Mouse (Mus musculus) neural tube, embryonic 13.5 days (tissue): ENCODE data around the gene Plekha8. TPM values are rescaled to one million over a fixed set of nuclear protein-coding genes. Genes with fewer than 3 reads are reported as not detected.

Experiments
- ATAC-seq: fragments of 200-750 bp; cut with Nextera tagmentation; 2 replicates; pipeline ENCODE4 v1.8.0; 2017; ENCODE audit warnings: low read depth, mild to moderate bottlenecking, moderate TSS enrichment, moderate library complexity
- H3K27ac ChIP-seq: fragments of 300-500 bp; sonication (generic); replicated peaks from 2 replicates; pipeline ENCODE4 v1.5.1; 2015; ENCODE audit warnings: moderate library complexity, mild to moderate bottlenecking, inconsistent platforms
- H3K27me3 ChIP-seq: fragments of 300-500 bp; sonication (generic); 2 replicates; pipeline ENCODE4 v1.6.1; 2015; ENCODE audit warnings: mild to moderate bottlenecking, inconsistent platforms
- H3K36me3 ChIP-seq: fragments of 300-500 bp; sonication (generic); 2 replicates; pipeline ENCODE4 v1.6.1; 2015; ENCODE audit warnings: mild to moderate bottlenecking, inconsistent platforms
- H3K4me1 ChIP-seq: fragments of 300-500 bp; sonication (generic); replicated peaks from 2 replicates; pipeline ENCODE4 v1.6.1; 2015; ENCODE audit warnings: inconsistent platforms
- H3K4me2 ChIP-seq: fragments of 300-500 bp; sonication (generic); 2 replicates; pipeline ENCODE4 v1.6.1; 2015; ENCODE audit warnings: inconsistent platforms, mild to moderate bottlenecking, moderate library complexity
- H3K4me3 ChIP-seq: fragments of 300-500 bp; sonication (generic); 2 replicates; pipeline ENCODE4 v1.5.1; 2015; ENCODE audit warnings: mild to moderate bottlenecking, inconsistent platforms
- H3K9ac ChIP-seq: fragments of 300-500 bp; sonication (generic); 2 replicates; pipeline ENCODE4 v1.6.1; 2015; ENCODE audit warnings: moderate library complexity, mild to moderate bottlenecking, inconsistent platforms
- H3K9me3 ChIP-seq: fragments of 300-500 bp; sonication (generic); 2 replicates; pipeline ENCODE4 v1.6.1; 2016; ENCODE audit warnings: inconsistent platforms
- WGBS: fragments of 180-500 bp; shearing (Covaris S2); methylation state at CpG from one replicate; pipeline ENCODE4 v1.1.7; 2015; 5-methylcytosine and 5-hydroxymethylcytosine counted together
- polyA plus RNA-seq: library from polyadenylated mRNA; unstranded; fragments of >200 nt; fragmentation: Nextera tagmentation; extraction: Ambion mirVana; gene quantifications from 2 replicates; pipeline ENCODE4 v1.2.1, GENCODE M21; 2015

The Plekha8 gene
- polyA plus RNA-seq, 1 experiment from 2014 or later = 9.6 TPM

- Histone ChIP-seq H3K36me3 (no peaks in the 10 kb centered on the region), H3K4me3 (no peak overlapping the region), H3K9ac (no peak overlapping the region), H3K4me2 (no peak overlapping the region), H3K9me3 (no peaks in the 10 kb centered on the region), H3K27me3 (no peaks in the 10 kb centered on the region), H3K4me1 (peaks cover 20% of the 10 kb centered on the region), H3K27ac (no peak overlapping the region)
- no peak for ATAC-seq
- 33% methylated on average over 1 of the region's 1 CpGs for WGBS
Observed at GRCm38 (mm10) chr6:54588212-54588611, 6.7 kb upstream of the Plekha8 start.

GRCm38 (mm10) chr6:54590691-54591090 is 4.2 kb upstream of the Plekha8 start:
- ATAC-seq = no peak
- Histone ChIP-seq H3K27me3 (no peaks in the 10 kb centered on the region), H3K9me3 (no peaks in the 10 kb centered on the region), H3K4me1 (peaks cover 35% of the 10 kb centered on the region), H3K4me3 (no peak overlapping the region), H3K36me3 (no peaks in the 10 kb centered on the region), H3K27ac (no peak overlapping the region), H3K9ac (no peak overlapping the region), H3K4me2 (peak overlapping the region; percentile 57)
- 90% methylated on average over 2 of the region's 2 CpGs for WGBS

GRCm38 (mm10) chr6:54591778-54592177 is 3.1 kb upstream of the Plekha8 start:
- no peak for ATAC-seq
- Histone ChIP-seq H3K4me1 (peaks cover 45% of the 10 kb centered on the region), H3K9ac (peak overlapping the region; percentile 43; the same call in 1 of the 2 replicates), H3K9me3 (no peaks in the 10 kb centered on the region), H3K27me3 (no peaks in the 10 kb centered on the region), H3K36me3 (no peaks in the 10 kb centered on the region), H3K4me2 (peak overlapping the region; percentile 57), H3K27ac (no peak overlapping the region), H3K4me3 (peak overlapping the region; percentile 17)
- 48% methylated on average over 6 of the region's 6 CpGs for WGBS

- Histone ChIP-seq H3K27me3 (no peaks in the 10 kb centered on the region), H3K4me1 (peaks cover 51% of the 10 kb centered on the region), H3K9ac (peak overlapping the region; percentile 76), H3K27ac (peak overlapping the region; percentile 76), H3K4me2 (peak overlapping the region; percentile 57), H3K9me3 (no peaks in the 10 kb centered on the region), H3K36me3 (no peaks in the 10 kb centered on the region), H3K4me3 (peak overlapping the region; percentile 59)
- ATAC-seq = peak; percentile 86
- under 1% methylated on average over 20 of the region's 20 CpGs for WGBS
Observed at GRCm38 (mm10) chr6:54592938-54593535, 1.9 kb upstream of the Plekha8 start.

GRCm38 (mm10) chr6:54593766-54594468 is 994 bp upstream of the Plekha8 start:
- peak overlapping the region; percentile 76; the same call in 1 of the 2 replicates for H3K9ac ChIP-seq

GRCm38 (mm10) chr6:54595330-54595878 is 493 bp downstream of the Plekha8 start:
- under 1% methylated on average over 41 of the region's 48 CpGs for WGBS
- H3K9ac ChIP-seq = peak overlapping the region; percentile 90
- peak overlapping the region; percentile 80 for H3K4me2 ChIP-seq
- no peaks in the 10 kb centered on the region for H3K9me3 ChIP-seq
- ATAC-seq = peak; percentile 38
- peak overlapping the region; percentile 83 for H3K27ac ChIP-seq
- no peaks in the 10 kb centered on the region for H3K27me3 ChIP-seq
- H3K4me3 ChIP-seq = peak overlapping the region; percentile 96
- H3K36me3 ChIP-seq = no peaks in the 10 kb centered on the region
- H3K4me1 ChIP-seq = peaks cover 51% of the 10 kb centered on the region

More at GRCm38 (mm10) chr6:54593766-54594468, 994 bp upstream of the Plekha8 start:
- Histone ChIP-seq H3K27me3 (no peaks in the 10 kb centered on the region), H3K36me3 (no peaks in the 10 kb centered on the region), H3K4me3 (peak overlapping the region; percentile 96), H3K9me3 (no peaks in the 10 kb centered on the region), H3K4me1 (peaks cover 51% of the 10 kb centered on the region), H3K27ac (no peak overlapping the region), H3K4me2 (peak overlapping the region; percentile 80)
- no peak for ATAC-seq
- WGBS = 62% methylated on average over 8 of the region's 8 CpGs

- no peak within 1 kb of the TSS for H3K27ac ChIP-seq
Observed at GRCm38 (mm10) chr6:54597208-54597607, 2.3 kb downstream of the Plekha8 start, which contains the start of gene Fkbp14. TSS of gene Fkbp14 (minus strand) at chr6:54597308.

GRCm38 (mm10) chr6:54597711-54598110 is 2.8 kb downstream of the Plekha8 start:
- Histone ChIP-seq H3K4me3 (no peak overlapping the region), H3K9ac (no peak overlapping the region), H3K27me3 (no peaks in the 10 kb centered on the region), H3K27ac (no peak overlapping the region), H3K36me3 (no peaks in the 10 kb centered on the region), H3K4me1 (peaks cover 37% of the 10 kb centered on the region), H3K4me2 (no peak overlapping the region), H3K9me3 (no peaks in the 10 kb centered on the region)
- ATAC-seq = no peak
- WGBS = 90% methylated on average over 3 of the region's 3 CpGs

More at GRCm38 (mm10) chr6:54597208-54597607, 2.3 kb downstream of the Plekha8 start, which contains the start of gene Fkbp14:
- Histone ChIP-seq H3K4me2 (peak within 1 kb of the TSS; percentile 80), H3K4me1 (peaks cover 37% of the 10 kb centered on the region), H3K9ac (peak within 1 kb of the TSS; percentile 90; the same call in 1 of the 2 replicates), H3K27me3 (no peaks in the 10 kb centered on the region), H3K4me3 (peak within 1 kb of the TSS; percentile 96), H3K36me3 (no peaks in the 10 kb centered on the region), H3K9me3 (no peaks in the 10 kb centered on the region)
- 71% methylated on average over 4 of the region's 4 CpGs for WGBS
- ATAC-seq = no peak

- H3K27ac ChIP-seq = no peak overlapping the region
- H3K9ac ChIP-seq = no peak overlapping the region
- WGBS = 80% methylated on average over 5 of the region's 5 CpGs
- H3K4me1 ChIP-seq = peaks cover 25% of the 10 kb centered on the region
- no peaks in the 10 kb centered on the region for H3K27me3 ChIP-seq
- ATAC-seq = no peak
- no peak overlapping the region for H3K4me2 ChIP-seq
- no peaks in the 10 kb centered on the region for H3K9me3 ChIP-seq
- H3K36me3 ChIP-seq = peaks cover 5% of the 10 kb centered on the region; the same call in 1 of the 2 replicates
- no peak overlapping the region for H3K4me3 ChIP-seq
Observed at GRCm38 (mm10) chr6:54600681-54601347, 5.9 kb downstream of the Plekha8 start.

GRCm38 (mm10) chr6:54602891-54603290 is 8.0 kb downstream of the Plekha8 start:
- ATAC-seq = no peak
- no peak overlapping the region for H3K4me2 ChIP-seq
- no peak overlapping the region for H3K4me3 ChIP-seq
- H3K9me3 ChIP-seq = no peaks in the 10 kb centered on the region
- H3K36me3 ChIP-seq = peaks cover 5% of the 10 kb centered on the region; the same call in 1 of the 2 replicates
- H3K4me1 ChIP-seq = peaks cover 8% of the 10 kb centered on the region; the same call in 1 of the 2 replicates
- 81% methylated on average over 2 of the region's 2 CpGs for whole genome bisulfite sequencing
- H3K9ac ChIP-seq = no peak overlapping the region
- no peaks in the 10 kb centered on the region for H3K27me3 ChIP-seq
- H3K27ac ChIP-seq = no peak overlapping the region

- Histone ChIP-seq H3K27ac (no peak overlapping the region), H3K36me3 (peaks cover 11% of the 10 kb centered on the region; the same call in 1 of the 2 replicates), H3K4me3 (no peak overlapping the region), H3K9me3 (no peaks in the 10 kb centered on the region; the same call in 1 of the 2 replicates), H3K4me2 (no peak overlapping the region), H3K4me1 (peaks cover 8% of the 10 kb centered on the region; the same call in 1 of the 2 replicates), H3K27me3 (no peaks in the 10 kb centered on the region), H3K9ac (no peak overlapping the region)
- WGBS = 97% methylated on average over 1 of the region's 1 CpGs
- ATAC-seq = no peak
Observed at GRCm38 (mm10) chr6:54604001-54604715, 9.2 kb downstream of the Plekha8 start.
